Mouse (Mus musculus) spleen, embryonic (tissue): ENCODE measurements at regions not wholly inside any gene's neighbourhood (a gene's known extent, or its start where the extent isn't known, plus 50 kb on each side); places are given as distances from the start of the nearest gene placed in this dataset.

ENCODE experiments used
- CTCF ChIA-PET: fragments of 350-600 bp; sonication (Branson Sonifier 250); formaldehyde crosslinking; loops from one replicate; lab custom pipeline; 2022; lab: Charles Lee

GRCm38 (mm10) chr7:95460889-95461288 lies 710.2 kb upstream of the Tenm4 start:
- CTCF ChIA-PET: no interaction called here

- CTCF ChIA-PET: no interaction called here
Observed at GRCm38 (mm10) chr7:95465506-95465905, 705.5 kb upstream of the Tenm4 start.

- CTCF ChIA-PET: no interaction called here
Observed at GRCm38 (mm10) chr7:95467028-95467427, 704.0 kb upstream of the Tenm4 start.

- CTCF ChIA-PET: no interaction called here
Observed at GRCm38 (mm10) chr7:95473892-95474291, 697.2 kb upstream of the Tenm4 start.

GRCm38 (mm10) chr7:95480121-95480726 lies 690.8 kb upstream of the Tenm4 start:
- CTCF ChIA-PET: no interaction called here

- CTCF ChIA-PET: no interaction called here
Observed at GRCm38 (mm10) chr7:95489666-95490065, 681.4 kb upstream of the Tenm4 start.

- CTCF ChIA-PET: no interaction called here
Observed at GRCm38 (mm10) chr7:95494793-95495192, 676.3 kb upstream of the Tenm4 start.

- CTCF ChIA-PET: no interaction called here
Observed at GRCm38 (mm10) chr7:95502959-95503358, 668.1 kb upstream of the Tenm4 start.

- CTCF ChIA-PET: no interaction called here
Observed at GRCm38 (mm10) chr7:95547256-95547655, 623.8 kb upstream of the Tenm4 start.

- CTCF ChIA-PET: no interaction called here
Observed at GRCm38 (mm10) chr7:95550099-95550498, 620.9 kb upstream of the Tenm4 start.

- CTCF ChIA-PET: no interaction called here
Observed at GRCm38 (mm10) chr7:95551798-95552387, 619.2 kb upstream of the Tenm4 start.

- CTCF ChIA-PET: no interaction called here
Observed at GRCm38 (mm10) chr7:95558589-95558988, 612.5 kb upstream of the Tenm4 start.

- CTCF ChIA-PET: no interaction called here
Observed at GRCm38 (mm10) chr7:95578633-95579032, 592.4 kb upstream of the Tenm4 start.

GRCm38 (mm10) chr7:95581325-95581724 lies 589.7 kb upstream of the Tenm4 start:
- CTCF ChIA-PET: no interaction called here

GRCm38 (mm10) chr7:95598339-95598738 lies 572.7 kb upstream of the Tenm4 start:
- CTCF ChIA-PET: no interaction called here

GRCm38 (mm10) chr7:95613736-95614135 lies 557.3 kb upstream of the Tenm4 start:
- CTCF ChIA-PET: no interaction called here

- CTCF ChIA-PET: no interaction called here
Observed at GRCm38 (mm10) chr7:95617370-95617769, 553.7 kb upstream of the Tenm4 start.

GRCm38 (mm10) chr7:95618170-95618569 lies 552.9 kb upstream of the Tenm4 start:
- CTCF ChIA-PET: no interaction called here

- CTCF ChIA-PET: no interaction called here
Observed at GRCm38 (mm10) chr7:95620079-95620478, 551.0 kb upstream of the Tenm4 start.

GRCm38 (mm10) chr7:95640683-95641082 lies 530.4 kb upstream of the Tenm4 start:
- CTCF ChIA-PET: interaction anchor here (0.6 kb wide), 1 partner anchor 320 kb away, joined by 5 read pairs; no protein-coding TSS in a partner anchor

GRCm38 (mm10) chr7:95674319-95674718 lies 496.7 kb upstream of the Tenm4 start:
- CTCF ChIA-PET: no interaction called here

- CTCF ChIA-PET: no interaction called here
Observed at GRCm38 (mm10) chr7:95682521-95682920, 488.5 kb upstream of the Tenm4 start.

GRCm38 (mm10) chr7:95687733-95688132 lies 483.3 kb upstream of the Tenm4 start:
- CTCF ChIA-PET: no interaction called here
